Mouse (Mus musculus) C2C12 (cell line): ENCODE data around the gene 2310022A10Rik.

Experiments used
- CEBPB ChIP-seq: IDR thresholded peaks from one replicate; pipeline ENCODE4 v1.6.1; 2011; ENCODE audit warnings: low read depth, mild to moderate bottlenecking, control low read depth, moderate library complexity
- CTCF ChIP-seq: IDR thresholded peaks from one replicate; pipeline ENCODE4 v1.5.1; 2011; ENCODE audit not compliant: control insufficient read depth, insufficient read depth, insufficient read length
- MAX ChIP-seq: IDR thresholded peaks from one replicate; pipeline ENCODE4 v1.6.1; 2011; ENCODE audit warnings: mild to moderate bottlenecking, control low read depth
- MYOG ChIP-seq: IDR thresholded peaks from one replicate; pipeline ENCODE4 v1.6.1; 2011; ENCODE audit not compliant: control insufficient read depth, insufficient read length; ENCODE audit errors: extremely low read depth
- USF1 ChIP-seq: IDR thresholded peaks from one replicate; pipeline ENCODE4 v1.6.1; 2011; ENCODE audit warnings: low read depth, mild to moderate bottlenecking, control low read depth, moderate library complexity

GRCm38 (mm10) chr7:27590566-27591213, 37.7 kb downstream of the 2310022A10Rik start:
- TF ChIP-seq USF1 (peak; percentile 17), CTCF (no peak), MAX (no peak), MYOG (no peak), CEBPB (no peak)
